Mouse (Mus musculus): ENCODE results near the gene Kmo.

Kmo gene

GRCm38 (mm10) chr1:175693429-175693960, 73.3 kb downstream of the Kmo start:
- DNase-seq (ENCODE audit: low spot score in 2 of 2) = no peak

GRCm38 (mm10) chr1:175698293-175698692, 78.1 kb downstream of the Kmo start, which contains the start of gene Wdr64:
Wdr64 (plus strand) TSS chr1:175698593.
- no peak for DNase-seq (ENCODE audit: low spot score in 2 of 2)

GRCm38 (mm10) chr1:175699375-175699774, 79.2 kb downstream of the Kmo start:
- DNase-seq (ENCODE audit: low spot score in 2 of 2) = no peak

GRCm38 (mm10) chr1:175699796-175700195, 79.6 kb downstream of the Kmo start:
- no peak for DNase-seq (ENCODE audit: low spot score in 2 of 2)

DNA sequence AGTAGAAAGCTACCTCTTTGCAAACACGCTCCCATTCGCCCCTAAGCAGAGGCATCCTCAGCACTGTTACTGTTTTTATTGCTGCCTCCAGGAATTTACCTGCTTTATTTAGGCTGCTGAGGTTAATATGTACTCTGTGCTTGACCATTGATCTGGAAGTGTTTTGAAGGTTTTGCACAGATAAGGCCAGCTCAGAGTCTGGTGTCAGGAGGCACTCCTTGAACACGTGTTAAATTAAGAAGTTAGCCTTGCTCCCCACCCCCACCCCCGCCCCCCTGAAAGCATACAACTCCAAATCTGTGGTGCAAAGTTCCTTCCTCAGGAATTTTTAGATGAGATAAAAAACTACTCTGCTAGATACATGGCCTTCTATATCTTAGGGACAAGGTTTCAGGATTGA, 81.0 kb downstream of the Kmo start:
- DNase-seq (ENCODE audit: low spot score in 2 of 2) = no peak

DNA sequence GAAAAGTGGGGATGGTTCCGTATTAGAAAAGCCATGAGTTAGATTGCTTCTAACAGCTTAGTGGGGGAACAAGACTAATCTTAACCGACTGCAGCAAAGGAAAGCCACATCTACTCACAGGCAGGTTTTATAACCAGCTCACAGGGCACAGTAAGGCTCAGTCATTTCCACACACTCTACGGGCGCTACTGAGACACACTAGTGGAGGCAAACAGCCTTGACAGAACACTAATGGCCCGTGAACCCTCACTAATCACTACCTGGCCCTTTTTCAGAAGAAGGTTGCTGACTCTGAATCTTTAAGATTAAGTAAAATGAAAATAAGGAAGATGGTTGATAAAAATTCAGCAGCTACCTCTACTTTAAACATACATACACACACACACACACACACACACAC, 87.4 kb downstream of the Kmo start:
- no peak for DNase-seq (ENCODE audit: low spot score in 2 of 2)

- DNase-seq (ENCODE audit: low spot score in 2 of 2) = no peak
These were observed 87.8 kb downstream of the Kmo start for GRCm38 (mm10) chr1:175708013-175708412.
